Mouse (Mus musculus) stomach, postnatal 0 days (tissue): ENCODE measurements around the gene Mad2l2.

Source experiments
- CTCF ChIP-seq: IDR thresholded peaks from 2 replicates; pipeline ENCODE4 v1.5.1; 2016; ENCODE audit warnings: antibody characterized with exemption, low read depth, mild to moderate bottlenecking, moderate library complexity
- EP300 ChIP-seq: optimal IDR thresholded peaks from 2 replicates; pipeline ENCODE3; 2016; ENCODE audit warnings: antibody characterized with exemption

DNA sequence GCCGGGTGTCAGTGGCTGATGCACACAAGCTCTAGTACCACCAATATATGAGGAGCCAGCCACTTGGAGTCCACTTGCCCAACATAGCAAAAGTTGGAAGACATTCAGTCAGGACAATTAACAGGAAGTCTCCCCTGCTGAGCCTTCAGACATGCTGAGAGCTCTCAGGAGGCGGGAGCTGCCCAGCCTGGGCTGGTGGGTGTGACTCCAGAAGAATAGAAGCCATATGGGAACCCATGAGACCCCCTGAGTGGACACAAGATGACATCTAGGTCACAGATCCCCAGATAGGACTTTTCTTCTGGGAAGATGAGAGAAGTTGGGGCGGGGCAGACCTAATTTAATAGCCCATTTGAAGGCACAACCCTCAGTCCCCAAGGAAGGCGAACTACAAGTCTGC is 41.0 kb upstream of the Mad2l2 start:
- TF ChIP-seq EP300 (no peak), CTCF (no peak)
